Mouse (Mus musculus) midbrain, embryonic 12.5 days (tissue): Measurements from ENCODE around the gene Rcn3. TPM values are rescaled to one million over a fixed set of nuclear protein-coding genes. Genes with fewer than 3 reads are reported as not detected.
"Not testable (repeated sequence)": the region's sequence is repeated elsewhere in the genome, so short reads cannot be mapped to it uniquely, and the experiment has no call there.

ENCODE experiments used
- ATAC-seq: fragments of 200-750 bp; cut with Nextera tagmentation; 2 replicates; pipeline ENCODE4 v1.8.0; 2017; ENCODE audit warnings: low read depth, moderate TSS enrichment, moderate library complexity; ENCODE audit not compliant: low FRiP score
- H3K27ac ChIP-seq: fragments of 300-500 bp; sonication (generic); replicated peaks from 2 replicates; pipeline ENCODE4 v1.5.1; 2016; ENCODE audit warnings: mild to moderate bottlenecking
- H3K27me3 ChIP-seq: fragments of 300-500 bp; sonication (generic); 2 replicates; pipeline ENCODE4 v1.6.1; 2016; ENCODE audit warnings: mild to moderate bottlenecking
- H3K36me3 ChIP-seq: fragments of 300-500 bp; sonication (generic); 2 replicates; pipeline ENCODE4 v1.6.1; 2016
- H3K4me1 ChIP-seq: fragments of 300-500 bp; sonication (generic); 2 replicates; pipeline ENCODE4 v1.6.1; 2016
- H3K4me2 ChIP-seq: fragments of 300-500 bp; sonication (generic); replicated peaks from 2 replicates; pipeline ENCODE4 v1.6.1; 2016; ENCODE audit warnings: mild to moderate bottlenecking, moderate library complexity
- H3K4me3 ChIP-seq: fragments of 300-500 bp; sonication (generic); 2 replicates; pipeline ENCODE4 v1.5.1; 2016; ENCODE audit warnings: mild to moderate bottlenecking
- H3K9ac ChIP-seq: fragments of 300-500 bp; sonication (generic); replicated peaks from 2 replicates; pipeline ENCODE4 v1.6.1; 2016; ENCODE audit warnings: mild to moderate bottlenecking, moderate library complexity
- H3K9me3 ChIP-seq: fragments of 300-500 bp; sonication (generic); 2 replicates; pipeline ENCODE4 v1.6.1; 2016; ENCODE audit warnings: mild to moderate bottlenecking
- WGBS: fragments of 180-500 bp; shearing (Covaris S2); methylation state at CpG from one replicate; pipeline ENCODE4 v1.1.7; 2016; 5-methylcytosine and 5-hydroxymethylcytosine counted together
- polyA plus RNA-seq: library from polyadenylated mRNA; unstranded; fragments of >200 nt; fragmentation: Nextera tagmentation; extraction: Ambion mirVana; gene quantifications from 2 replicates; pipeline ENCODE4 v1.2.1, GENCODE M21; 2016

The Rcn3 gene
- polyA plus RNA-seq, 1 experiment from 2014 or later, result 151 TPM

DNA sequence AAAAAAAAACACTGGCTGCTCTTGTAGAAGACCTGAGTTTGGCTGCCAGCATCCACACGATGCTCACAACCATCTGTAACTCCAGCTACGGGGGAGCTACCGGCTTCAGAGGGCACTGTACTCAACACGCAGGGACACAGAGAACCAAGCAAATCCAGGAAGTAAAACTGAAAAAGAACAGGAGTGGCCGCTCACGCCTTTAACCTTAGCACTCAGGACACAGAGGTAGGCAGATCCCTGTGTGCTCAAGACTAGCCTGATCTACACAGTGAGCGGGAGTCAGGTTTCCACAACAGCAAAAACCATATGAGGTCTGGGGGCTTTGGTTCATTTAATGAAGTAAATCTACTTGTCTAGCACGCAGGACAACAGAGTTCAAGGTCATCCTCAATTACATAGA lies 13.5 kb upstream of the Rcn3 start:
- Histone ChIP-seq H3K27me3 (no peaks in the 10 kb centered on the region), H3K4me1 (peaks cover 6% of the 10 kb centered on the region; the same call in 1 of the 2 replicates), H3K9me3 (no peaks in the 10 kb centered on the region), H3K4me3 (no peak overlapping the region), H3K27ac (no peak overlapping the region), H3K4me2 (no peak overlapping the region), H3K36me3 (no peaks in the 10 kb centered on the region), H3K9ac (no peak overlapping the region)
- 82% methylated on average over 8 of the region's 8 CpGs for WGBS
- ATAC-seq, result no peak

- no peak for ATAC-seq
- Histone ChIP-seq H3K9ac (no peak overlapping the region), H3K4me2 (no peak overlapping the region), H3K9me3 (no peaks in the 10 kb centered on the region), H3K27ac (no peak overlapping the region), H3K4me3 (no peak overlapping the region), H3K27me3 (no peaks in the 10 kb centered on the region), H3K36me3 (no peaks in the 10 kb centered on the region), H3K4me1 (peaks cover 6% of the 10 kb centered on the region; the same call in 1 of the 2 replicates)
- WGBS, result 80% methylated on average over 5 of the region's 5 CpGs
These were observed 12.9 kb upstream of the Rcn3 start for GRCm38 (mm10) chr7:45104941-45105340.

DNA sequence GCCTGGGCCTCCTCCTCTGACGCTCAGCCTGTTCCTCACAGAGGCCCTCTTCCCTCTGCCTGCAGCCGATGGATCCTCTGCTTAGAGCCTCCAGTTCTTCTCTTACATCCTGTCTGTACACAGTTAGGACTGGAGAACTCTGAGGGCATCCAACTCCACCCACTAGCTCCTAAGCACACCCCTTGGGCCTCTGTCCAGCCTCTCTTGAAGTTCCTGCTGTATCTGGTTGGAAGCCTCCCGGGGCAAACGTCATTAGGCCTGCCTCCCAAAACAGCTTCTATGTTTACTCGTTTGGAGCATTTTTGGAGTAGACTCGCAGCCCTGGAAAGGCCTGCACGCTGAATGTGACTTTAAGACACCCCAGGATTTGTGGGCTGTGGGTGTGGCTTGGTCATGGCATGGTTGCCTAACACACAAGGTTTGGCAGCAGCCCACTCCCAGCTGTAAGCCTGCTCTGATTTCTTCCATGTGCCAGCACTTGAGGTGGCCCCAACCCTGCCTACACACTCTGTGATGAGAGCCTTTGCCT lies 11.7 kb upstream of the Rcn3 start, which contains the start of gene Fcgrt:
Gene Fcgrt (minus strand): TSS at position 200 of the 529 bp plus-strand sequence.
- no peak within 1 kb of the TSS for H3K9ac ChIP-seq
- no peak within 1 kb of the TSS for H3K27ac ChIP-seq
- H3K36me3 ChIP-seq, result no peaks in the 10 kb centered on the region
- H3K4me2 ChIP-seq, result no peak within 1 kb of the TSS
- H3K9me3 ChIP-seq, result no peaks in the 10 kb centered on the region
- H3K4me1 ChIP-seq, result peaks cover 6% of the 10 kb centered on the region; the same call in 1 of the 2 replicates
- WGBS, result 78% methylated on average over 7 of the region's 7 CpGs
- no peaks in the 10 kb centered on the region for H3K27me3 ChIP-seq
- no peak for ATAC-seq
- no peak within 1 kb of the TSS for H3K4me3 ChIP-seq

GRCm38 (mm10) chr7:45102940-45103585 lies 11.0 kb upstream of the Rcn3 start:
- 88% methylated on average over 9 of the region's 9 CpGs for WGBS
- no peaks in the 10 kb centered on the region for H3K27me3 ChIP-seq
- no peaks in the 10 kb centered on the region for H3K9me3 ChIP-seq
- H3K27ac ChIP-seq, result no peak overlapping the region
- H3K4me1 ChIP-seq, result peaks cover 6% of the 10 kb centered on the region; the same call in 1 of the 2 replicates
- no peaks in the 10 kb centered on the region for H3K36me3 ChIP-seq
- no peak overlapping the region for H3K9ac ChIP-seq
- no peak for ATAC-seq
- H3K4me2 ChIP-seq, result no peak overlapping the region
- no peak overlapping the region for H3K4me3 ChIP-seq

GRCm38 (mm10) chr7:45102441-45102840 lies 10.4 kb upstream of the Rcn3 start:
- no peak for ATAC-seq
- 92% methylated on average over 11 of the region's 11 CpGs for WGBS
- peaks cover 6% of the 10 kb centered on the region; the same call in 1 of the 2 replicates for H3K4me1 ChIP-seq
- no peaks in the 10 kb centered on the region for H3K9me3 ChIP-seq
- H3K4me2 ChIP-seq, result no peak overlapping the region
- H3K36me3 ChIP-seq, result no peaks in the 10 kb centered on the region
- H3K4me3 ChIP-seq, result no peak overlapping the region
- no peak overlapping the region for H3K9ac ChIP-seq
- no peak overlapping the region for H3K27ac ChIP-seq
- H3K27me3 ChIP-seq, result no peaks in the 10 kb centered on the region

GRCm38 (mm10) chr7:45100046-45100445 lies 8.0 kb upstream of the Rcn3 start:
- no peak for ATAC-seq

GRCm38 (mm10) chr7:45098541-45099240 lies 6.7 kb upstream of the Rcn3 start:
- Histone ChIP-seq H3K9me3 (no peaks in the 10 kb centered on the region), H3K4me3 (no peak overlapping the region), H3K4me2 (no peak overlapping the region), H3K27ac (no peak overlapping the region), H3K4me1 (no peaks in the 10 kb centered on the region), H3K27me3 (no peaks in the 10 kb centered on the region), H3K36me3 (no peaks in the 10 kb centered on the region), H3K9ac (no peak overlapping the region)
- no peak for ATAC-seq
- WGBS, result 88% methylated on average over 8 of the region's 8 CpGs

More at GRCm38 (mm10) chr7:45100046-45100445, 8.0 kb upstream of the Rcn3 start:
- Histone ChIP-seq H3K4me3 (no peak overlapping the region), H3K36me3 (no peaks in the 10 kb centered on the region), H3K4me2 (no peak overlapping the region), H3K4me1 (no peaks in the 10 kb centered on the region), H3K9me3 (no peaks in the 10 kb centered on the region), H3K27me3 (no peaks in the 10 kb centered on the region), H3K27ac (no peak overlapping the region), H3K9ac (no peak overlapping the region)
- WGBS, result 94% methylated on average over 6 of the region's 6 CpGs

DNA sequence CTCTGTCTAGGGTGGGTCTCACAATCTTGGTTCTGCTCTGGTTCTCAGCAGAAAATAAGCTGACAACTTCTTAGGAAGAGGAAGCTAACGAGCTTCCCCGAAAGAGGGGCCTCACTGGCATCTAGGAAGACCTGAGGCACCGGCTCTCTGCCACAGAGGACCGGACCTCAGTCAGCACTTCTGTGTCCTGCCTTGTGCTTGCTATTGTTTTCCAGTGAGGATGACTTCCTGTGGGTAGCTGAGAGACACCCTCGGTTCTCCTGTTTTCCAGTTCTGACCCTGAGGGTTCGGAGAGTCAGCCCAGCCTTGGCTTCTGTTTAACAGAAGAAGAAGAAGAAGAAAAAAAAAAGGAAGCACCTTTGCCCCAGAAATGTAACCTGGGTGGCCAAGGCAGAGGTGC lies 5.5 kb upstream of the Rcn3 start:
- H3K36me3 ChIP-seq, result no peaks in the 10 kb centered on the region
- H3K9ac ChIP-seq, result no peak overlapping the region
- H3K9me3 ChIP-seq, result no peaks in the 10 kb centered on the region
- no peaks in the 10 kb centered on the region for H3K4me1 ChIP-seq
- 76% methylated on average over 6 of the region's 6 CpGs for WGBS
- H3K4me3 ChIP-seq, result no peak overlapping the region
- peaks cover 5% of the 10 kb centered on the region; the same call in 1 of the 2 replicates for H3K27me3 ChIP-seq
- H3K4me2 ChIP-seq, result no peak overlapping the region
- no peak overlapping the region for H3K27ac ChIP-seq
- ATAC-seq, result no peak

DNA sequence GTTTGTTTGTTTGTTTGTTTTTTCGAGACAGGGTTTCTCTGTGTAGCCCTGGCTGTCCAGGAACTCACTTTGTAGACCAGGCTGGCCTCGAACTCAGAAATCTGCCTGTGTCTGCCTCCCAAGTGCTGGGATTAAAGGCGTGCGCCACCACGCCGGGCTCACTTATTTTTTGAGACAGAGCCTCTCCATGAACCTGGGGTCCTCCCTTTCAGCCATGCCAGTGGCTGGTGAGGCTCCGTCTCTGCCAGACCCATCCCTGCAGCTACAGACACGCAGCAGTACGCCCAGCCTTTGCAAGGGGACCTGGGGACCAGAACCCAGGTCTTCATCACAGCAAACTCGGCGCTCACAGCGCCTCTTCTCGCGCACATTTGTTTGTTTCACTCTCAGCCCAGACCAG lies 3.9 kb upstream of the Rcn3 start:
- ATAC-seq, H3K4me2 ChIP-seq, H3K9me3 ChIP-seq, H3K36me3 ChIP-seq, H3K4me3 ChIP-seq, H3K4me1 ChIP-seq, H3K9ac ChIP-seq, H3K27ac ChIP-seq: not testable (repeated sequence)
- peaks cover 14% of the 10 kb centered on the region; the same call in 1 of the 2 replicates for H3K27me3 ChIP-seq
- 96% methylated on average over 14 of the region's 14 CpGs for WGBS

DNA sequence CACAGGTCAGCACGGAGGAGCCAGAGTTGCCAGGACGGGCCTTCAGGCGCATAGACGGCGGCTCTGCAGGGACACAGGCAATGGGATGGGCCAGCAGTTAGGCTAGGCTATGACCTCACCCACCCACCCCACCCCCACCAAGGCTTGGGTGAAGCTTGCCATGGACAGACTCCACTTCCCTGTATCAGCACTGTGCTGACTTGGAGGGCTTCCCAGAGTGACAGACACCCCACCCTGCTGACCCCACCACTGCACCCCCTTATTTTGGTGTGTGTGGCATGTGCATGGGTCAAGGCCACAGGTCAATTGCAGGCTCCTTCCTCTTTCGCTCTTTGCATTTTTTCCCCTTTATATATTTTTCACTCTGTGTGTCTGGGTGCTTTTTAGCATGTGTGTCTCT lies 3.3 kb upstream of the Rcn3 start:
- ATAC-seq, result no peak
- H3K4me3 ChIP-seq, result no peak overlapping the region
- peaks cover 14% of the 10 kb centered on the region; the same call in 1 of the 2 replicates for H3K27me3 ChIP-seq
- no peaks in the 10 kb centered on the region for H3K9me3 ChIP-seq
- H3K4me1 ChIP-seq, result peaks cover 10% of the 10 kb centered on the region
- no peak overlapping the region for H3K9ac ChIP-seq
- H3K4me2 ChIP-seq, result no peak overlapping the region
- 94% methylated on average over 6 of the region's 6 CpGs for WGBS
- no peak overlapping the region for H3K27ac ChIP-seq
- no peaks in the 10 kb centered on the region for H3K36me3 ChIP-seq

DNA sequence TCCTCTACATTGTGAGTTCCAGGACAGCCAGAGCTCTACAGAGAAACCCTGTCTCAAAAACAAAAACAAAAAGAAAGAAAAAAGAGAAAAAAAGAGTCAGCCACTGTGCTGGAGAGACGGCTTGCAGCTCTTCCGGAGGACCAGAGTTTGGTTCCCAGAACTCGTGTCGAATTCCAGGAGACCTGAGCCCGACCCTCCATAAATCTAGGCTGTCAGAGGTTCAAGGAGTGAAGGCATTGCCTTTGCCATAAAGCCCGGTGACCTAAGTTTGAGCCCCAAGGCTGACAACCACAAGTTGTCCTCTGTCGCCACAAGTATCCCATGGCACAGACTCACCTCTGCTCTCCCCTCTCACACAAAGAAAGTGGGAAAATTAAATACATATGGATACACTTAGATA lies 2.1 kb upstream of the Rcn3 start:
- Histone ChIP-seq H3K27ac (no peak overlapping the region), H3K9me3 (no peaks in the 10 kb centered on the region), H3K36me3 (no peaks in the 10 kb centered on the region), H3K4me3 (no peak overlapping the region), H3K4me1 (peaks cover 10% of the 10 kb centered on the region), H3K27me3 (peaks cover 14% of the 10 kb centered on the region; the same call in 1 of the 2 replicates), H3K9ac (no peak overlapping the region), H3K4me2 (no peak overlapping the region)
- 79% methylated on average over 7 of the region's 7 CpGs for WGBS
- no peak for ATAC-seq

DNA sequence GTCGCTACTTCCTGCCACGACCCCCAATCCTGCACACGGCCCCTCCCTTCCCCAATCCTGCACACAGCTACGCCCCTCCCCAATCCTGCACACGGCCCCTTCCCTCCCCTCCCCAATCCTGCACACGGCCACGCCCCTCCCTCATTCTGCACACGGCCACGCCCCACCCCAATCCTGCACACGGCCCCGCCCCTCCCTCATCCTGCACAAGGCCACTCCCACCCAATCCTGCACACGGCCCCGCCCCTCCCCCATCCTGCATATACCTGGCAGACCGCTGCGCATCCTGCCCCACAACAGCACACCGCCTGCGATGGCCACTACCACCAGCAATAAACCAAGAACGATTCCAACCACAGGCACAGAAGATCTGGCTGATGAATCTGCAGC lies 1.5 kb upstream of the Rcn3 start:
- Histone ChIP-seq H3K9ac (no peak overlapping the region), H3K27me3 (peaks cover 14% of the 10 kb centered on the region; the same call in 1 of the 2 replicates), H3K27ac (no peak overlapping the region; the same call in 1 of the 2 replicates), H3K36me3 (peaks cover under 1% of the 10 kb centered on the region; the same call in 1 of the 2 replicates), H3K4me1 (peaks cover 10% of the 10 kb centered on the region), H3K9me3 (no peaks in the 10 kb centered on the region), H3K4me2 (no peak overlapping the region), H3K4me3 (no peak overlapping the region)
- WGBS, result 41% methylated on average over 11 of the region's 18 CpGs
- no peak for ATAC-seq
